Mouse (Mus musculus) skeletal muscle tissue, postnatal 0 days (tissue): ENCODE results near the gene Mtfp1. TPM values are rescaled to one million over a fixed set of nuclear protein-coding genes. Genes with fewer than 3 reads are reported as not detected.

Source experiments
- microRNA-seq, 2 experiments: library from miRNA; unstranded; fragments of <30 nt; microRNA quantifications; one replicate each; pipeline ENCODE4; 2016
- polyA plus RNA-seq: library from polyadenylated mRNA; unstranded; fragments of >200 nt; fragmentation: Nextera tagmentation; extraction: Ambion mirVana; gene quantifications from 2 replicates; pipeline ENCODE4 v1.2.1, GENCODE M21; 2015

Gene Mtfp1
- polyA plus RNA-seq = 16.6 and 19.9 TPM in 2 replicates

DNA sequence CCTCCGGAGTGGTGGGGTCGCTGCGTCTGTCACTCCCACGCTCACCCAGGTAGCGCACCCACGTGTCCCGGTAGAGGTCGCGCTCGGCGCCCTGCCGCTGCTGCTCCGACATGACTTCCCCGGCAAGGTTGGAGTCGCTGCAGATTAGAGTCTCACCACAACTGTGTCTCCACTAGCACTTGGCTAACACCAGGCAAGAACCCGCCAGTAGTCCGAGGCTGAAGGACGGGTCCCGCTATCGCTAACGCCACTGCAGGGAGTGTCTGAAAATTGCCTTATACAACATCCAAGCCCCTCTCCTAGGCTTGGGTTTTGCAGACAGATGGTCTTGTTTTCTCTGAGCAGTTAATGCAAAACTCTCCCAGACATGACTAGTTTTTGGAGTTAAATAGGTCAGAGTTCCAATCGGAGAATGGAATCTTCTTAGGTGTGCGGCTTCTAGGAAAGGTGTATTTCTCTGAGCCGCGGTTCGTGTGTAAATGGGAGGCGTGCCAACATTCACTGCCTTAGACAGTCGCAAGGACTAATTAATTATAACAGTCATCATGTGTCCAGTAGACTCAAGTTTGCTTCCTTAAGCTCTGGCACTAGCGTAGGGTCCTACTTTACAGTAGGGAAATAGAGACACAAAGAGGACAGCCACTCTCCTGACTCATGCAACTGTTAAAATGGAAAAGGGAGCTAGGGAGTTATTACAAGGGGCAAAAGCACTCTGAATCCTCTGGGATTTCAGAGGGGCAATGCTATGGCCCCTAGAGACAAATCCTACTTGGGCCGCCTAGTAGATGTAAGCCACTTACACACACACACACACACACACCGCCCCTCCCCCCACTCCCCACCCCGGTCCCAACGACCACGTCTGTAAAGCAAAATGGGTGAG is at the start of gene Mtfp1:
Gene Mtfp1, minus strand, starts transcription at position 275 of the 883 bp plus-strand sequence.

GRCm38 (mm10) chr11:4134986-4135935 is 40.0 kb upstream of the Mtfp1 start, which contains the start of gene Rnf215:
TSS of gene Rnf215 (plus strand) at chr11:4135202.

GRCm38 (mm10) chr11:4122742-4123579 is 27.7 kb upstream of the Mtfp1 start, which contains the start of gene Sec14l2:
TSS of gene Sec14l2 (minus strand) at chr11:4123415.

GRCm38 (mm10) chr11:4064627-4065122 is 30.6 kb downstream of the Mtfp1 start, which contains the start of gene Sec14l3:
TSS of gene Sec14l3 (plus strand) at chr11:4064841.

Small RNA genes lying within 50 kb of the gene (microRNA-seq; reads per million reads assigned to microRNA genes)
- 1.3 to 1.4 reads per million in 2 experiments for gene Mir3060

Other genes starting within 250 kb of the Mtfp1 start
- 0.37 TPM in 2 replicates for gene Osbp2, start 231.5 kb downstream of the Mtfp1 start, polyA plus RNA-seq
- gene 4921536K21Rik, start 200.3 kb downstream of the Mtfp1 start, polyA plus RNA-seq = 0.10 and 0.15 TPM in 2 replicates
- gene Dusp18, start 200.2 kb downstream of the Mtfp1 start, polyA plus RNA-seq = 4.0 and 4.6 TPM in 2 replicates
- gene Slc35e4, start 180.8 kb downstream of the Mtfp1 start, polyA plus RNA-seq = 11.4 and 11.6 TPM in 2 replicates
- gene Tcn2, start 163.3 kb downstream of the Mtfp1 start, polyA plus RNA-seq = 40.2 and 56.6 TPM in 2 replicates
- gene Pes1, start 131.5 kb downstream of the Mtfp1 start, polyA plus RNA-seq = 35.7 and 36.6 TPM in 2 replicates
- not detected in 2 replicates for gene 4930556J24Rik, start 118.7 kb downstream of the Mtfp1 start, polyA plus RNA-seq
- 4.0 and 4.8 TPM in 2 replicates for gene Gal3st1, start 111.8 kb downstream of the Mtfp1 start, polyA plus RNA-seq
- 0.10 and 0.60 TPM in 2 replicates for gene Sec14l4, start 64.0 kb downstream of the Mtfp1 start, polyA plus RNA-seq
- not detected in 2 replicates for gene Sec14l3, start 30.6 kb downstream of the Mtfp1 start, polyA plus RNA-seq
- gene Sec14l2, start 28.0 kb upstream of the Mtfp1 start, polyA plus RNA-seq = 0.85 and 1.1 TPM in 2 replicates
- gene Rnf215, start 39.8 kb upstream of the Mtfp1 start, polyA plus RNA-seq = 13.5 and 15.0 TPM in 2 replicates
- gene Ccdc157, start 64.8 kb upstream of the Mtfp1 start, polyA plus RNA-seq = 3.8 and 4.2 TPM in 2 replicates
- 16.0 and 18.1 TPM in 2 replicates for gene Sf3a1, start 64.9 kb upstream of the Mtfp1 start, polyA plus RNA-seq
- 9.9 and 12.4 TPM in 2 replicates for gene Tbc1d10a, start 91.3 kb upstream of the Mtfp1 start, polyA plus RNA-seq
- gene Castor1, start 122.8 kb upstream of the Mtfp1 start, polyA plus RNA-seq = 10.0 and 13.3 TPM in 2 replicates
- 0.06 and 0.33 TPM in 2 replicates for gene Osm, start 141.0 kb upstream of the Mtfp1 start, polyA plus RNA-seq
- 0.23 and 0.34 TPM in 2 replicates for gene Lif, start 162.1 kb upstream of the Mtfp1 start, polyA plus RNA-seq